Mouse (Mus musculus) neural tube, embryonic 15.5 days (tissue): Measurements from ENCODE around the gene Igsf21. TPM values are rescaled to one million over a fixed set of nuclear protein-coding genes. Genes with fewer than 3 reads are reported as not detected.
A peak's percentile ranks its signal among the peaks of the same experiment; 100 is the strongest.

Experiments used
- ATAC-seq: fragments of 200-750 bp; cut with Nextera tagmentation; 2 replicates; pipeline ENCODE4 v1.8.0; 2017; ENCODE audit warnings: mild to moderate bottlenecking, moderate TSS enrichment, moderate library complexity; ENCODE audit not compliant: low FRiP score
- H3K27ac ChIP-seq: fragments of 300-500 bp; sonication (generic); replicated peaks from 2 replicates; pipeline ENCODE4 v1.5.1; 2015; ENCODE audit warnings: mild to moderate bottlenecking, inconsistent platforms
- H3K27me3 ChIP-seq: fragments of 300-500 bp; sonication (generic); replicated peaks from 2 replicates; pipeline ENCODE4 v1.6.1; 2015; ENCODE audit warnings: inconsistent platforms
- H3K36me3 ChIP-seq: fragments of 300-500 bp; sonication (generic); 2 replicates; pipeline ENCODE4 v1.6.1; 2015; ENCODE audit warnings: inconsistent platforms
- H3K4me1 ChIP-seq: fragments of 300-500 bp; sonication (generic); 2 replicates; pipeline ENCODE4 v1.6.1; 2015; ENCODE audit warnings: inconsistent platforms
- H3K4me2 ChIP-seq: fragments of 300-500 bp; sonication (generic); 2 replicates; pipeline ENCODE4 v1.6.1; 2015; ENCODE audit warnings: inconsistent platforms, mild to moderate bottlenecking, moderate library complexity
- H3K4me3 ChIP-seq: fragments of 300-500 bp; sonication (generic); replicated peaks from 2 replicates; pipeline ENCODE4 v1.5.1; 2015; ENCODE audit warnings: mild to moderate bottlenecking, inconsistent platforms
- H3K9ac ChIP-seq: fragments of 300-500 bp; sonication (generic); replicated peaks from 2 replicates; pipeline ENCODE4 v1.6.1; 2015; ENCODE audit warnings: mild to moderate bottlenecking, inconsistent platforms
- H3K9me3 ChIP-seq: fragments of 300-500 bp; sonication (generic); replicated peaks from 2 replicates; pipeline ENCODE4 v1.6.1; 2016; ENCODE audit warnings: inconsistent platforms
- WGBS: fragments of 180-500 bp; shearing (Covaris S2); methylation state at CpG from one replicate; pipeline ENCODE4 v1.1.7; 2015; ENCODE audit warnings: mixed read lengths; 5-methylcytosine and 5-hydroxymethylcytosine counted together
- polyA plus RNA-seq: library from polyadenylated mRNA; unstranded; fragments of >200 nt; fragmentation: Nextera tagmentation; extraction: Ambion mirVana; gene quantifications from 2 replicates; pipeline ENCODE4 v1.2.1, GENCODE M21; 2015

The Igsf21 gene
- polyA plus RNA-seq, 1 experiment from 2014 or later, result 116 TPM

- no peak overlapping the region for H3K9ac ChIP-seq
- H3K36me3 ChIP-seq, result no peaks in the 10 kb centered on the region
- 59% methylated on average over 18 of the region's 18 CpGs for WGBS
- no peak for ATAC-seq
- no peaks in the 10 kb centered on the region for H3K9me3 ChIP-seq
- H3K4me3 ChIP-seq, result no peak overlapping the region
- peaks cover 30% of the 10 kb centered on the region for H3K4me1 ChIP-seq
- no peak overlapping the region for H3K27ac ChIP-seq
- no peak overlapping the region for H3K4me2 ChIP-seq
- no peaks in the 10 kb centered on the region for H3K27me3 ChIP-seq
These were observed 12.0 kb downstream of the Igsf21 start for GRCm38 (mm10) chr4:140234412-140235205.

GRCm38 (mm10) chr4:140227837-140228236 lies 18.7 kb downstream of the Igsf21 start:
- peaks cover 58% of the 10 kb centered on the region for H3K4me1 ChIP-seq
- ATAC-seq, result no peak
- H3K9ac ChIP-seq, result no peak overlapping the region
- H3K27ac ChIP-seq, result no peak overlapping the region
- no peaks in the 10 kb centered on the region for H3K36me3 ChIP-seq
- H3K27me3 ChIP-seq, result no peaks in the 10 kb centered on the region
- 44% methylated on average over 6 of the region's 7 CpGs for WGBS
- no peak overlapping the region for H3K4me3 ChIP-seq
- H3K4me2 ChIP-seq, result no peak overlapping the region
- no peaks in the 10 kb centered on the region for H3K9me3 ChIP-seq

GRCm38 (mm10) chr4:140225204-140225603 lies 21.4 kb downstream of the Igsf21 start:
- no peaks in the 10 kb centered on the region for H3K9me3 ChIP-seq
- H3K27ac ChIP-seq, result no peak overlapping the region
- H3K4me2 ChIP-seq, result no peak overlapping the region
- ATAC-seq, result no peak
- WGBS, result 73% methylated on average over 9 of the region's 9 CpGs
- no peaks in the 10 kb centered on the region for H3K27me3 ChIP-seq
- no peak overlapping the region for H3K4me3 ChIP-seq
- H3K4me1 ChIP-seq, result peaks cover 78% of the 10 kb centered on the region
- H3K9ac ChIP-seq, result no peak overlapping the region
- H3K36me3 ChIP-seq, result no peaks in the 10 kb centered on the region

- no peak for ATAC-seq
- Histone ChIP-seq H3K4me1 (peaks cover 77% of the 10 kb centered on the region), H3K9me3 (no peaks in the 10 kb centered on the region), H3K4me2 (no peak overlapping the region), H3K4me3 (no peak overlapping the region), H3K27me3 (no peaks in the 10 kb centered on the region), H3K27ac (no peak overlapping the region), H3K36me3 (no peaks in the 10 kb centered on the region), H3K9ac (no peak overlapping the region)
- 61% methylated on average over 7 of the region's 7 CpGs for WGBS
These were observed 22.1 kb downstream of the Igsf21 start for GRCm38 (mm10) chr4:140224451-140224850.

- ATAC-seq, result no peak
- no peaks in the 10 kb centered on the region for H3K36me3 ChIP-seq
- H3K4me2 ChIP-seq, result no peak overlapping the region
- WGBS, result 48% methylated on average over 12 of the region's 12 CpGs
- H3K4me3 ChIP-seq, result no peak overlapping the region
- H3K9ac ChIP-seq, result no peak overlapping the region
- no peaks in the 10 kb centered on the region for H3K27me3 ChIP-seq
- H3K9me3 ChIP-seq, result no peaks in the 10 kb centered on the region
- H3K4me1 ChIP-seq, result peaks cover 77% of the 10 kb centered on the region
- H3K27ac ChIP-seq, result no peak overlapping the region
These were observed 23.5 kb downstream of the Igsf21 start for GRCm38 (mm10) chr4:140223067-140223466.

- Histone ChIP-seq H3K4me3 (no peak overlapping the region), H3K27me3 (no peaks in the 10 kb centered on the region), H3K4me1 (peaks cover 68% of the 10 kb centered on the region), H3K27ac (0 out of 2 replicates have a peak overlapping the region, but pooled peaks have one; percentile 4), H3K9me3 (no peaks in the 10 kb centered on the region), H3K4me2 (no peak overlapping the region), H3K9ac (no peak overlapping the region), H3K36me3 (no peaks in the 10 kb centered on the region)
- no peak for ATAC-seq
- WGBS, result 15% methylated on average over 22 of the region's 22 CpGs
These were observed 26.1 kb downstream of the Igsf21 start for GRCm38 (mm10) chr4:140220326-140221093.

- ATAC-seq, result no peak
- 35% methylated on average over 17 of the region's 17 CpGs for WGBS
- Histone ChIP-seq H3K9me3 (no peaks in the 10 kb centered on the region), H3K27ac (no peak overlapping the region), H3K4me3 (no peak overlapping the region), H3K4me2 (no peak overlapping the region), H3K27me3 (no peaks in the 10 kb centered on the region), H3K4me1 (peaks cover 69% of the 10 kb centered on the region), H3K36me3 (no peaks in the 10 kb centered on the region), H3K9ac (no peak overlapping the region)
These were observed 27.4 kb downstream of the Igsf21 start for GRCm38 (mm10) chr4:140218853-140219852.

- H3K36me3 ChIP-seq, result no peaks in the 10 kb centered on the region
- peak; percentile 40; the same call in 1 of the 2 replicates for ATAC-seq
- H3K27ac ChIP-seq, result peak overlapping the region; percentile 70
- peaks cover 67% of the 10 kb centered on the region for H3K4me1 ChIP-seq
- H3K4me2 ChIP-seq, result no peak overlapping the region
- no peak overlapping the region for H3K9ac ChIP-seq
- H3K9me3 ChIP-seq, result no peaks in the 10 kb centered on the region
- WGBS, result 31% methylated on average over 5 of the region's 5 CpGs
- H3K4me3 ChIP-seq, result no peak overlapping the region
- H3K27me3 ChIP-seq, result no peaks in the 10 kb centered on the region
These were observed 28.2 kb downstream of the Igsf21 start for GRCm38 (mm10) chr4:140218384-140218783.

GRCm38 (mm10) chr4:140217934-140218333 lies 28.6 kb downstream of the Igsf21 start:
- H3K4me1 ChIP-seq, result peaks cover 62% of the 10 kb centered on the region
- H3K27ac ChIP-seq, result peak overlapping the region; percentile 70
- H3K9ac ChIP-seq, result no peak overlapping the region
- H3K9me3 ChIP-seq, result no peaks in the 10 kb centered on the region
- ATAC-seq, result no peak
- no peaks in the 10 kb centered on the region for H3K36me3 ChIP-seq
- WGBS, result 28% methylated on average over 8 of the region's 8 CpGs
- no peaks in the 10 kb centered on the region for H3K27me3 ChIP-seq
- no peak overlapping the region for H3K4me2 ChIP-seq
- no peak overlapping the region for H3K4me3 ChIP-seq

GRCm38 (mm10) chr4:140216096-140216495 lies 30.5 kb downstream of the Igsf21 start:
- Histone ChIP-seq H3K4me3 (no peak overlapping the region), H3K4me1 (peaks cover 59% of the 10 kb centered on the region), H3K4me2 (no peak overlapping the region), H3K27ac (no peak overlapping the region), H3K9me3 (no peaks in the 10 kb centered on the region), H3K27me3 (no peaks in the 10 kb centered on the region), H3K9ac (no peak overlapping the region), H3K36me3 (no peaks in the 10 kb centered on the region)
- 74% methylated on average over 8 of the region's 8 CpGs for WGBS
- no peak for ATAC-seq

- 71% methylated on average over 9 of the region's 9 CpGs for WGBS
- Histone ChIP-seq H3K9me3 (no peaks in the 10 kb centered on the region), H3K4me2 (no peak overlapping the region), H3K4me3 (no peak overlapping the region), H3K4me1 (peaks cover 54% of the 10 kb centered on the region), H3K27me3 (no peaks in the 10 kb centered on the region), H3K27ac (no peak overlapping the region), H3K9ac (no peak overlapping the region), H3K36me3 (no peaks in the 10 kb centered on the region)
- no peak for ATAC-seq
These were observed 31.4 kb downstream of the Igsf21 start for GRCm38 (mm10) chr4:140215205-140215604.
